Mouse (Mus musculus) gastrocnemius, postnatal 10 days (tissue): Measurements from ENCODE around the gene Gm2a. TPM values are rescaled to one million over a fixed set of nuclear protein-coding genes. Genes with fewer than 3 reads are reported as not detected.
"Not testable (repeated sequence)": the region's sequence is repeated elsewhere in the genome, so short reads cannot be mapped to it uniquely, and the experiment has no call there.

Experiments
- DNase-seq: peaks from one replicate; pipeline ENCODE4 v3.0.0; 2021; ENCODE audit warnings: mixed read lengths
- total RNA-seq, 2 experiments: library from RNA; stranded (reverse); gene quantifications; 2 replicates each; pipeline ENCODE4 v1.2.3; 2021

Gene Gm2a
- total RNA-seq, 2 experiments from 2014 or later: 12.3 to 14.5 TPM

GRCm38 (mm10) chr11:55096731-55097462 is 1.0 kb upstream of the Gm2a start:
- DNase-seq: no peak

- DNase-seq: no peak
Measured at GRCm38 (mm10) chr11:55098189-55098915, 437 bp downstream of the Gm2a start.

- DNase-seq: no peak
Measured at GRCm38 (mm10) chr11:55099019-55099771, 1.3 kb downstream of the Gm2a start.

GRCm38 (mm10) chr11:55099868-55100267 is 2.0 kb downstream of the Gm2a start:
- no peak for DNase-seq

GRCm38 (mm10) chr11:55102015-55102414 is 4.1 kb downstream of the Gm2a start:
- no peak for DNase-seq

GRCm38 (mm10) chr11:55103229-55103628 is 5.3 kb downstream of the Gm2a start:
- no peak for DNase-seq

DNA sequence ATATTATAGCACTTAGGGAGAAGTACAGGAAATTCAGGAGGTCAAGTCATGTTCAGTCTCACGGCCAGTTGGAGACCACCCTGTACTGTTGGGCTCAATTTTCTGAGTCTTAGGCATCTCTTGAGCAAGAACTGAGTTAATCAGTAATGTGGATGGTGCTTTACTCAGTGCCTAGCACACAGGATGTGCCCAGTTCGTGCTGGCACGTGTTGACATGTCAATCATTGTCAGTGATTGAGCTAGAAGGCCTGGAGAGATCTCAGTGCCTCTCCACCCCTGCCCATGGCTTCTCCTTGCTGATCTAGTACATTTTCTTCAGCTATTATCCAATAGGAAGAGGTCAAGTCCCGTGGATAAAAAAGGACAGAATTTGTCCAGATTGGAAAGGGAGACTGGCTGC is 7.5 kb downstream of the Gm2a start:
- no peak for DNase-seq

- DNase-seq: no peak
Measured at GRCm38 (mm10) chr11:55106636-55107035, 8.7 kb downstream of the Gm2a start.

DNA sequence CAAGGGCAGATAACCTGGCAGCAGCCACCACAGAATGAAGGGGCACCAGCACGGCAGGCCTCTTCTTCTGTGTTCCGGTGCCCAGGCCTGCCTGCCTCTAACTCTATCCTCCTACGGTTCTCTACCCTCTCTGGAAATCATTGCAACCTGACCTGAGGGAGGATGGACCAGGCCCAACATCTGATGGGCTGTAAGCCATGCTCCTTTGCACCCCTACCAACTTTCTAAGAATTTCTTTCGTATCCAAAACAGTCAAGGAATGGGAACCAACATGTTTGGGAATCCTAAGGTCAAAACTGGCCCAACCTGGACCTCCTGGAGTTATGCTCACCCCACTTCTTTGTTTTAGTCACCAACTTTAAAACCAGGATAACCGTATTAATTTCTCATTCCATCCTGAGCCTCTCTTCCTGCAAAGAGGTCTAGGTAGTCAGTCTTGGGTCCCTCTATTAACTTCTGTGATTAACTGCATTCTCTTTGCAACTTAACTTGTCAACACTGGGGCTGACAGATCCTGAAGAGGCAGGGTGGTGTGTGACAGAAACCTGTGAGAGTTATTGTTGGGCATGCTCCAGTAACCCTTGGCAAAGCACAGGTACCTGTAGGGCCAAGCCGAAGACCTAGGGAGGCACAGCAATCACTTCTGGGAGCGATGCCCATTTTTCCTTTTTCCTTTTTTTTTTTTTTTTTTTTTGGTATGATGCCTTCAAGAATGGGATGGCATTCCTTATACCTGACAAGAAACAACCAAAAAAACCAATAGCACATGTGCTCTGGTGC is 11.8 kb downstream of the Gm2a start:
- no peak for DNase-seq

DNA sequence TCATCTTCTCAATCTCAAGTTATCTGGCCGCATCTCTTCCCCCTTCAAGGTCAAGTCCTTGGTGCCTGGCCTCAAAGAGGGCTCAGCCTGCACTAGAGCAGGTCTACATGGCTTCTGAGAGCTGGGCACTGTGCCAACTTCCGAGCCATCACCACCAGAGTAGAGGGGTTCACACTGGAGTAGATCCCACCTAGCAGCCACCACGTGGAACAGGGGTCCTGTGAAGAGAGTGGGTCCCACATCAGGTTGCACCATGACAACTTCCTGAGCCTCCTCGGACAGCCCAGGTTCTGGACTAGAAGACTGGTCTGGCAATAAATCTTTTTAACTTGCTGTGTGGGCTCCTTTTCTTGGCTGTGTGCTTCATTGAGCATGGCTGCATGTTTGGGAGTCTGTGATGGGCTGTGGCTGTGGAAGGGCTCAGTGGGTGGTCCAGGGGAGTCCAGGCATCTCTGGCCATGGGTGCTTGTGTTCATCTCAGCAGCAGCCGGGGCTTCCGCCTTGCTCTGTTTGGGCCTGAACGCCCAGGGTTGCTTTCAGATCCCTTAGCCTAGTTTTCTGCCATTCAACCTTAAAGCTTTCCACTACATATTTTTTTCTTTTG is 12.8 kb downstream of the Gm2a start:
- DNase-seq: no peak

- DNase-seq: no peak
Measured at GRCm38 (mm10) chr11:55113209-55113860, 15.4 kb downstream of the Gm2a start.

GRCm38 (mm10) chr11:55113861-55114250 is 15.9 kb downstream of the Gm2a start:
- not testable (repeated sequence) for DNase-seq

- DNase-seq: no peak
Measured at GRCm38 (mm10) chr11:55114291-55114690, 16.4 kb downstream of the Gm2a start.

DNA sequence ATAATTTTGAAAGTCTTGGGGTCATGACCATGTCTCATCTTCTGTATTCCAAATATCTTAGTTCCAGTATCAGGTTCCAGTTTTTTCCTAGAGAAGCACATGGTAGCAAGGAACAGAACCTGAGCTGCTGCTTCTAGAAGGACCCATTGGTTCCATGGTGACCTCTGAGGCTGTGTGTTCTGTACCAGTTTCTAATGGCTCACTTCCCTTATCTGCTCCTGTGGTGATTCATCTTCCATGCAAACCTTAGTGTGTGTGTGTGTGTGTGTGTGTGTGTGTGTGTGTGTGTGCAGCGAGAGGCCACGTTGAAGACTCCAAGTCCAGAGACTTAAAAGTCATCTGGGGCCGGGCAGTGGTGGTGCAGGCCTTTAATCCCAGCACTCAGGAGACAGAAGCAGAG is 18.1 kb downstream of the Gm2a start:
- DNase-seq: no peak

DNA sequence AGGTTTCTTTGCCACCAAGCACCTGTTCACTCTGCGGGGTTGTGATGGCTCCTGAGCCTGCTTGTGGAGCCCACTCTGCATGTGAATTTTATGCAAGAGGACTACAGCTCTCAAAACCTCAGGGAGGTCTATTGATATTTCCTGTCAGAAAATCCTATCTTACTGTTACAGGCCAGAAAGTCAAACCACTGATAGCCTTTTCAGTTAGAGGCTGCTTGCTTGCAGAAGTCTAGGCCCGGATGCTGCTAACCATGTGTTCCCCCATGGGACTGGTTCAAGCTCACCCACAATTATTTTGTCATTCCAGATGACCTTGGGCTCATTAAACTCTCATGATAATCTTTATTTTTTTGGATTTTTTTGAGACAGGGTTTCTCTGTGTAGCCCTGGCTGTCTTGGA is 19.1 kb downstream of the Gm2a start:
- no peak for DNase-seq

- DNase-seq: no peak
Measured at GRCm38 (mm10) chr11:55120279-55120678, 22.4 kb downstream of the Gm2a start.

GRCm38 (mm10) chr11:55120821-55121271 is 22.9 kb downstream of the Gm2a start:
- DNase-seq: no peak

GRCm38 (mm10) chr11:55121430-55121829 is 23.5 kb downstream of the Gm2a start:
- DNase-seq: no peak

DNA sequence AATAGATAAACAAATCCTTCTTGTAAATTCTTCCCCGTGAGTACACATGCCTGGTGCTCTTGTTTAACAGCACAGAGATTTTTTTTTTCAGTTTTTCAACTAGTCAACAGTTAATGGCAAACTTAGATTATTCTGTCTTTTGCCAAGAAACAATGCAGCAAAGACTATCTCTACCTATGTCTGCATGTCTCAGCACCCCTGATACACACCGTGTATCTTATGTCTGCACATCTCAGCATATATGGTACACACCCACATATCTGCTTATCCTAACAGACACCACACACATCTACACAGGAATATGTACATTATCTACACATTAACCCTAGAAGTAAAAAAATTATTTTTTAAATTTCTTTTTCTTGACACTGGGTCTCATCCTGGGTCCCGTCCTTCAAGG is 28.7 kb downstream of the Gm2a start:
- DNase-seq: no peak

GRCm38 (mm10) chr11:55127937-55128336 is 30.0 kb downstream of the Gm2a start:
- DNase-seq: no peak

DNA sequence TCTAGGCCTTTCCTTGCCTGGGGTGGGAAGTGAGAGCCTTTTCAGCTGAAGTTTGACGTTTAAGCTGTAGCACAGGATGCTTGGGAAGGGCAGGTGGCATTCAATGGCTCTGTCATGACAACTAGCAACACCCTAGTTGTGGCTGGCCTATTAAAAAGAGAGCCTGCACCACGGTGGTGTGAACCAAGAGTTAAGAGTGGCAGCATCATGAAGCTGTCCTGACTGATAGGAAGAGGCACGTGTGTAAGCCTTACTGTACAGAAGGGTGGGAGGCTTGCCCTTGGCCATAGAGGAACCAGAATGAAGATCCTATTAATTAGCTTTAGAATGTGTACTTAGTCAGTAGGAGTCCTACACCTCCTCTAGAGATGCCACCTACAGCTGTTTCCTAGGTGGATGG is 30.5 kb downstream of the Gm2a start:
- DNase-seq: no peak
